8 mouse cellular contexts compared by ENCODE assay signal in genomic region chr4:122836403-122836775, GRCm38 (mm10). TPM values are rescaled to one million over a fixed set of nuclear protein-coding genes. Genes with fewer than 3 reads are reported as not detected.
A peak's percentile ranks its signal among the peaks of the same experiment; 100 is the strongest.
DNase-seq lines count a peak whose midpoint lies in the region; ATAC-seq and TF ChIP-seq lines count a peak whose summit lies in the region.

No protein-coding gene starts in this region.

- no peak for DNase-seq in frontal cortex, postnatal 14 days (ENCODE audit: low spot score in 2 of 2)
- no peak for DNase-seq in frontal cortex, postnatal 25 days (ENCODE audit: low spot score in 2 of 2)
- DNase-seq in spleen, adult 12 weeks (ENCODE audit: low spot score): no peak
- no peak for DNase-seq in spleen, postnatal 14 days (ENCODE audit: low spot score in 2 of 2)

- peaks cover 46% of the 10 kb centered on the region for H3K4me1 ChIP-seq in forebrain, embryonic 12.5 days
- H3K4me1 ChIP-seq in liver, embryonic 16.5 days (ENCODE audit: control insufficient read depth, low read depth, low read length): peaks cover 12% of the 10 kb centered on the region

- WGBS in forebrain, embryonic 12.5 days: 0% methylated on average over 7 of the region's 7 CpGs
- WGBS in liver, embryonic 16.5 days (ENCODE audit: insufficient replicate concordance): under 1% methylated on average over 7 of the region's 7 CpGs

- H3K9ac ChIP-seq in forebrain, embryonic 12.5 days: peak overlapping the region; percentile 62
- peak overlapping the region; percentile 71 for H3K9ac ChIP-seq in liver, embryonic 16.5 days (ENCODE audit: low read depth, low read length)

- no peak for TF ChIP-seq CTCF in C2C12 (IDR thresholded peaks at IDR 0.05; ENCODE audit: control insufficient read depth, insufficient read depth, insufficient read length)

- 0 out of 2 replicates have a peak overlapping the region, but pooled peaks have one; percentile 81 for H3K27ac ChIP-seq in forebrain, embryonic 12.5 days
- H3K27ac ChIP-seq in liver, embryonic 16.5 days (ENCODE audit: low read length): no peak overlapping the region

- H3ac ChIP-seq in C2C12 (ENCODE audit: control insufficient read depth, insufficient read length, low read depth): peak overlapping the region; percentile 85

- H3K79me2 ChIP-seq in C2C12 (ENCODE audit: control insufficient read depth, insufficient read depth): peaks cover 40% of the 10 kb centered on the region

- H3K4me3 ChIP-seq in C2C12 (ENCODE audit: insufficient read depth, poor library complexity, severe bottlenecking): peak overlapping the region; percentile 69
- peak overlapping the region; percentile 64 for H3K4me3 ChIP-seq in forebrain, embryonic 12.5 days (replicated peaks)
- peak overlapping the region; percentile 76 for H3K4me3 ChIP-seq in liver, embryonic 16.5 days (ENCODE audit: low read depth, low read length)

- H3K27me3 ChIP-seq in C2C12 (ENCODE audit: control insufficient read depth, insufficient read depth, insufficient read length): no peaks in the 10 kb centered on the region
- no peaks in the 10 kb centered on the region for H3K27me3 ChIP-seq in forebrain, embryonic 12.5 days
- H3K27me3 ChIP-seq in liver, embryonic 16.5 days (ENCODE audit: control insufficient read depth, insufficient read depth, low read depth, low read length): no peaks in the 10 kb centered on the region

- H3K9me3 ChIP-seq in forebrain, embryonic 12.5 days: no peaks in the 10 kb centered on the region
- H3K9me3 ChIP-seq in liver, embryonic 16.5 days (replicated peaks; ENCODE audit: control insufficient read depth, low read length): no peaks in the 10 kb centered on the region

- H3K4me2 ChIP-seq in forebrain, embryonic 12.5 days: peak overlapping the region; percentile 78
- peak overlapping the region; percentile 76 for H3K4me2 ChIP-seq in liver, embryonic 16.5 days (ENCODE audit: low read depth, low read length)

- peak; percentile 45 for ATAC-seq in frontal cortex, adult (ENCODE audit: low TSS enrichment)
- no peak; the same call in 1 of the 2 replicates for ATAC-seq in forebrain, embryonic 12.5 days (ENCODE audit: low FRiP score)
- peak; percentile 35 for ATAC-seq in liver, embryonic 16.5 days (ENCODE audit: low read depth)

- peaks cover 9% of the 10 kb centered on the region for H3K36me3 ChIP-seq in C2C12 (ENCODE audit: control insufficient read depth, insufficient read depth)
- no peaks in the 10 kb centered on the region; the same call in 1 of the 2 replicates for H3K36me3 ChIP-seq in forebrain, embryonic 12.5 days (replicated peaks)
- H3K36me3 ChIP-seq in liver, embryonic 16.5 days (ENCODE audit: control insufficient read depth, insufficient read depth): no peaks in the 10 kb centered on the region

- peaks cover 16% of the 10 kb centered on the region for H3K79me3 ChIP-seq in C2C12 (ENCODE audit: low read depth)

TF ChIP-seq in C2C12, 6 proteins besides CTCF, POLR2A, EP300 and RAD21:
- TF ChIP-seq USF1 (IDR thresholded peaks at IDR 0.05; ENCODE audit: low read depth): no peak
- TF ChIP-seq MYOG (IDR thresholded peaks at IDR 0.05; ENCODE audit: control insufficient read depth, extremely low read depth, insufficient read length): no peak
- TF ChIP-seq MYOD1 (IDR thresholded peaks at IDR 0.05; ENCODE audit: control insufficient read depth, insufficient read length, low read depth): no peak
- no peak for TF ChIP-seq FOSL1 (IDR thresholded peaks at IDR 0.05; ENCODE audit: insufficient read depth, low read length, poor library complexity, severe bottlenecking)
- TF ChIP-seq MAX (IDR thresholded peaks at IDR 0.05): no peak
- no peak for TF ChIP-seq CEBPB (IDR thresholded peaks at IDR 0.05; ENCODE audit: low read depth)
TF ChIP-seq in C2C12: peak in this region for 0.

RNA-seq across cellular contexts. Expression of gene Ppt1, which starts 0.3 kb away (rescaled TPM):
- polyA plus RNA-seq in C2C12 (2012; fragmentation: generic; extraction: Trizol): 40.0 TPM
- polyA plus RNA-seq in forebrain, embryonic 12.5 days (2016; fragmentation: Nextera tagmentation; extraction: Ambion mirVana): 69.4 and 70.1 TPM in 2 replicates
- 20.6 and 21.9 TPM in 2 replicates for polyA plus RNA-seq in liver, embryonic 16.5 days (2015; fragmentation: Nextera tagmentation; extraction: Ambion mirVana)

RNA-seq across cellular contexts. Expression of gene Cap1, which starts 49.5 kb away (rescaled TPM):
- polyA plus RNA-seq in C2C12 (2012; fragmentation: generic; extraction: Trizol): 384 TPM
- polyA plus RNA-seq in forebrain, embryonic 12.5 days (2016; fragmentation: Nextera tagmentation; extraction: Ambion mirVana): 28.1 and 44.4 TPM in 2 replicates
- 26.4 and 33.7 TPM in 2 replicates for polyA plus RNA-seq in liver, embryonic 16.5 days (2015; fragmentation: Nextera tagmentation; extraction: Ambion mirVana)
